Mouse (Mus musculus) MEL (cell line): ENCODE measurements at regions not wholly inside any gene's neighbourhood (a gene's known extent, or its start where the extent isn't known, plus 50 kb on each side); places are given as distances from the start of the nearest gene placed in this dataset.

Experiments
- DNase-seq: peaks from one replicate; pipeline ENCODE4 v3.0.0; 2011; ENCODE audit warnings: low read depth, low spot score
- H3K27ac ChIP-seq: 2 replicates; pipeline ENCODE4 v1.5.1; 2012; ENCODE audit warnings: low read depth, mild to moderate bottlenecking, control low read depth, low read length, moderate library complexity; ENCODE audit not compliant: control insufficient read depth
- H3K27me3 ChIP-seq, 2 experiments: fragments of 150-350 bp in 1 of 2; sonication (generic) in 1 of 2; 2 replicates each; pipeline ENCODE4 v1.6.1; 2012; ENCODE audit warnings: low read length in 2 of 2, mild to moderate bottlenecking in 2 of 2, improper control_type of control experiment in 1 of 2, moderate library complexity in 1 of 2; ENCODE audit not compliant: insufficient read depth in 2 of 2, control insufficient read depth in 1 of 2
- H3K36me3 ChIP-seq, 2 experiments: 2 replicates each; pipeline ENCODE4 v1.6.1; 2012 to 2014; ENCODE audit warnings: low read length in 2 of 2, improper control_type of control experiment in 1 of 2, inconsistent platforms in 1 of 2, mild to moderate bottlenecking in 1 of 2; ENCODE audit not compliant: insufficient read depth in 2 of 2, control insufficient read depth in 1 of 2
- H3K4me1 ChIP-seq, 2 experiments: fragments of 150-350 bp in 1 of 2; sonication (generic) in 1 of 2; 2 replicates each; pipeline ENCODE4 v1.6.1; 2012; ENCODE audit warnings: low read length in 2 of 2, improper control_type of control experiment in 1 of 2, mild to moderate bottlenecking in 1 of 2; ENCODE audit not compliant: insufficient read depth in 2 of 2, control insufficient read depth in 1 of 2
- H3K4me3 ChIP-seq, 2 experiments: fragments of 150-350 bp in 1 of 2; sonication (generic) in 1 of 2; 2 replicates each; pipeline ENCODE4 v1.5.1; 2012; ENCODE audit warnings: low read depth in 2 of 2, low read length in 2 of 2, mild to moderate bottlenecking in 2 of 2, moderate library complexity in 2 of 2, control low read depth in 1 of 2, improper control_type of control experiment in 1 of 2; ENCODE audit not compliant: control insufficient read depth in 1 of 2, insufficient read depth in 1 of 2
- H3K79me2 ChIP-seq: 2 replicates; pipeline ENCODE4 v1.6.1; 2012; ENCODE audit warnings: mild to moderate bottlenecking, low read length, moderate library complexity; ENCODE audit not compliant: control insufficient read depth, poor library complexity, insufficient read depth
- H3K9ac ChIP-seq: 2 replicates; pipeline ENCODE4 v1.6.1; 2012; ENCODE audit warnings: low read depth, mild to moderate bottlenecking, control low read depth, low read length, moderate library complexity; ENCODE audit not compliant: control insufficient read depth, poor library complexity, severe bottlenecking
- H3K9me3 ChIP-seq: fragments of 150-350 bp; sonication (generic); replicated peaks from 2 replicates; pipeline ENCODE4 v1.6.1; 2012; ENCODE audit warnings: mild to moderate bottlenecking, low read length, improper control_type of control experiment, moderate library complexity; ENCODE audit not compliant: insufficient read depth
- BHLHE40 ChIP-seq: IDR thresholded peaks from 2 replicates; pipeline ENCODE4 v1.6.1; 2012; ENCODE audit warnings: low read depth, mild to moderate bottlenecking, inconsistent platforms, low read length, improper control_type of control experiment, borderline replicate concordance
- CHD1 ChIP-seq: IDR thresholded peaks from 2 replicates; pipeline ENCODE4 v1.6.1; 2012; ENCODE audit warnings: low read depth, mild to moderate bottlenecking, inconsistent platforms, low read length, improper control_type of control experiment
- CHD2 ChIP-seq: IDR thresholded peaks from 2 replicates; pipeline ENCODE4 v1.6.1; 2011; ENCODE audit warnings: low read length, improper control_type of control experiment
- E2F4 ChIP-seq: IDR thresholded peaks from 2 replicates; pipeline ENCODE4 v1.6.1; 2011; ENCODE audit warnings: low read depth, low read length, improper control_type of control experiment, borderline replicate concordance
- ELF1 ChIP-seq: IDR thresholded peaks from 2 replicates; pipeline ENCODE4 v1.6.1; 2014; ENCODE audit warnings: low read depth, mild to moderate bottlenecking, inconsistent platforms, low read length, improper control_type of control experiment, moderate library complexity
- EP300 ChIP-seq, 2 experiments: IDR thresholded peaks; 2 replicates each; pipeline ENCODE4 v1.6.1; 2011; ENCODE audit warnings: improper control_type of control experiment in 2 of 2, low read length in 2 of 2, low read depth in 1 of 2, mild to moderate bottlenecking in 1 of 2
- ETS1 ChIP-seq: IDR thresholded peaks from 2 replicates; pipeline ENCODE4 v1.6.1; 2012; ENCODE audit warnings: low read depth, mild to moderate bottlenecking, inconsistent platforms, low read length, improper control_type of control experiment, moderate library complexity
- GABPA ChIP-seq: IDR thresholded peaks from 2 replicates; pipeline ENCODE4 v1.6.1; 2012; ENCODE audit warnings: low read depth, mild to moderate bottlenecking, inconsistent platforms, low read length, improper control_type of control experiment, moderate library complexity
- GATA1 ChIP-seq: IDR thresholded peaks from 2 replicates; pipeline ENCODE4 v1.6.1; 2011; ENCODE audit warnings: low read depth, low read length, improper control_type of control experiment
- JUND ChIP-seq: IDR thresholded peaks from 2 replicates; pipeline ENCODE4 v1.6.1; 2011; ENCODE audit warnings: low read depth, mild to moderate bottlenecking, improper control_type of control experiment, low read length
- KAT2A ChIP-seq: conservative IDR thresholded peaks from 2 replicates; pipeline ENCODE4 v1.6.1; 2012; ENCODE audit warnings: low read depth, low read length, improper control_type of control experiment, inconsistent platforms
- MAFK ChIP-seq: IDR thresholded peaks from 2 replicates; pipeline ENCODE4 v1.6.1; 2011; ENCODE audit warnings: low read depth, mild to moderate bottlenecking, low read length, improper control_type of control experiment, borderline replicate concordance
- MAX ChIP-seq: IDR thresholded peaks from 2 replicates; pipeline ENCODE4 v1.6.1; 2011; ENCODE audit warnings: low read length, improper control_type of control experiment
- MAZ ChIP-seq: IDR thresholded peaks from 2 replicates; pipeline ENCODE4 v1.6.1; 2012; ENCODE audit warnings: low read depth, mild to moderate bottlenecking, inconsistent platforms, low read length, improper control_type of control experiment
- MXI1 ChIP-seq: IDR thresholded peaks from 2 replicates; pipeline ENCODE4 v1.6.1; 2011; ENCODE audit warnings: mild to moderate bottlenecking, low read depth, low read length, improper control_type of control experiment
- MYC ChIP-seq: IDR thresholded peaks from 2 replicates; pipeline ENCODE4 v1.6.1; 2011; ENCODE audit warnings: low read depth, mild to moderate bottlenecking, low read length, improper control_type of control experiment, moderate library complexity
- NELFE ChIP-seq: IDR thresholded peaks from 2 replicates; pipeline ENCODE4 v1.6.1; 2011; ENCODE audit warnings: low read depth, low read length, improper control_type of control experiment
- NRF1 ChIP-seq: IDR thresholded peaks from 2 replicates; pipeline ENCODE4 v1.6.1; 2014; ENCODE audit warnings: low read depth, mild to moderate bottlenecking, inconsistent platforms, low read length, improper control_type of control experiment, moderate library complexity; ENCODE audit not compliant: poor library complexity, insufficient read depth, severe bottlenecking
- POLR2A ChIP-seq, 2 experiments: IDR thresholded peaks; 2 replicates each; pipeline ENCODE4 v1.6.1; 2011 to 2012; ENCODE audit warnings: low read length in 2 of 2, mild to moderate bottlenecking in 2 of 2, control low read depth in 1 of 2, improper control_type of control experiment in 1 of 2, low read depth in 1 of 2, moderate library complexity in 1 of 2; ENCODE audit not compliant: control insufficient read depth in 1 of 2, insufficient read depth in 1 of 2, poor library complexity in 1 of 2
- POLR2AphosphoS2 ChIP-seq: IDR thresholded peaks from 2 replicates; pipeline ENCODE4 v1.6.1; 2011; ENCODE audit warnings: low read length, improper control_type of control experiment
- RCOR1 ChIP-seq: IDR thresholded peaks from 2 replicates; pipeline ENCODE4 v1.6.1; 2012; ENCODE audit warnings: low read depth, mild to moderate bottlenecking, inconsistent platforms, low read length, improper control_type of control experiment
- SIN3A ChIP-seq: IDR thresholded peaks from 2 replicates; pipeline ENCODE4 v1.6.1; 2012; ENCODE audit warnings: low read length, improper control_type of control experiment, inconsistent platforms
- TAL1 ChIP-seq: IDR thresholded peaks from 2 replicates; pipeline ENCODE4 v1.6.1; 2012; ENCODE audit warnings: mild to moderate bottlenecking, inconsistent platforms, low read length, moderate library complexity, mixed read lengths
- TBP ChIP-seq: IDR thresholded peaks from 2 replicates; pipeline ENCODE4 v1.8.0; 2011; ENCODE audit warnings: low read depth, low read length, improper control_type of control experiment
- TCF12 ChIP-seq: IDR thresholded peaks from 2 replicates; pipeline ENCODE4 v1.6.1; 2014; ENCODE audit warnings: low read depth, mild to moderate bottlenecking, inconsistent platforms, low read length, improper control_type of control experiment, moderate library complexity
- USF1 ChIP-seq: IDR thresholded peaks from 2 replicates; pipeline ENCODE4 v1.6.1; 2014; ENCODE audit warnings: low read depth, mild to moderate bottlenecking, inconsistent platforms, low read length, improper control_type of control experiment, moderate library complexity
- USF2 ChIP-seq, 2 experiments: IDR thresholded peaks; 2 replicates each; pipeline ENCODE4 v1.6.1; 2011 to 2012; ENCODE audit warnings: improper control_type of control experiment in 2 of 2, low read length in 2 of 2, borderline replicate concordance in 1 of 2, inconsistent platforms in 1 of 2, low read depth in 1 of 2, mild to moderate bottlenecking in 1 of 2; ENCODE audit not compliant: insufficient read depth in 1 of 2
- ZC3H11A ChIP-seq: IDR thresholded peaks from 2 replicates; pipeline ENCODE4 v1.6.1; 2012; ENCODE audit warnings: low read depth, mild to moderate bottlenecking, inconsistent platforms, low read length, improper control_type of control experiment
- ZKSCAN1 ChIP-seq: IDR thresholded peaks from 2 replicates; pipeline ENCODE4 v1.6.1; 2012; ENCODE audit warnings: low read depth, mild to moderate bottlenecking, inconsistent platforms, low read length, improper control_type of control experiment, moderate library complexity
- ZMIZ1 ChIP-seq: IDR thresholded peaks from 2 replicates; pipeline ENCODE4 v1.6.1; 2012; ENCODE audit warnings: low read depth, mild to moderate bottlenecking, inconsistent platforms, low read length, improper control_type of control experiment, moderate library complexity
- ZNF384 ChIP-seq: IDR thresholded peaks from 2 replicates; pipeline ENCODE4 v1.6.1; 2012; ENCODE audit warnings: low read depth, mild to moderate bottlenecking, inconsistent platforms, low read length, improper control_type of control experiment

- TF ChIP-seq CHD2 = no peak
- TF ChIP-seq MXI1 = no peak; the same call in 1 of the 2 replicates
- TF ChIP-seq TAL1 = peak; percentile 51
- TF ChIP-seq GABPA = no peak
- no peak for TF ChIP-seq ZC3H11A
- TF ChIP-seq KAT2A = no peak
- TF ChIP-seq ZMIZ1 = 0 out of 2 replicates have a peak, but pooled peaks have one; percentile 17
- TF ChIP-seq, all 39 proteins: peak for 11
These were observed 63.8 kb upstream of the Tank start (continued) for GRCm38 (mm10) chr2:61514445-61515123.

GRCm38 (mm10) chr2:61513787-61514444, 64.5 kb upstream of the Tank start:
- DNase-seq = peak; percentile 91
- Histone ChIP-seq H3K4me3 (peak overlapping the region; percentile 30 to 48), H3K9ac (peak overlapping the region; percentile 66)

More at GRCm38 (mm10) chr2:61513787-61514444, 64.5 kb upstream of the Tank start:
- Histone ChIP-seq H3K79me2 (no peaks in the 10 kb centered on the region), H3K9me3 (no peaks in the 10 kb centered on the region), H3K36me3 (peaks cover 0 to 25% of the 10 kb centered on the region in 2 experiments; a peak in 2 of 4 replicates), H3K27ac (peak overlapping the region; percentile 95), H3K4me1 (peaks cover 6 to 11% of the 10 kb centered on the region in 2 experiments), H3K27me3 (no peaks in the 10 kb centered on the region)
- no peak for TF ChIP-seq TAL1
- TF ChIP-seq MXI1 = peak; percentile 93
- TF ChIP-seq EP300 (IDR thresholded peaks at IDR 0.05; ENCODE audit: low read depth in 1 of 2, low read length in 2 of 2) = peak; percentile 54 to 80; a peak in 3 of 4 replicates
- no peak for TF ChIP-seq ZNF384
- no peak; the same call in 1 of the 2 replicates for TF ChIP-seq GATA1
- TF ChIP-seq SIN3A = peak; percentile 86
- peak; percentile 86 for TF ChIP-seq ETS1
- TF ChIP-seq JUND = peak; percentile 95
- peak; percentile 52 for TF ChIP-seq TCF12
- TF ChIP-seq ZMIZ1 = 0 out of 2 replicates have a peak, but pooled peaks have one; percentile 15
- TF ChIP-seq NELFE = peak; percentile 62
- TF ChIP-seq MAZ = no peak
- TF ChIP-seq POLR2AphosphoS2 = 0 out of 2 replicates have a peak, but pooled peaks have one; percentile 33
- no peak for TF ChIP-seq MAFK
- peak; percentile 89 for TF ChIP-seq MAX
- TF ChIP-seq TBP = peak; percentile 56
- TF ChIP-seq CHD1 = no peak
- no peak for TF ChIP-seq NRF1
- TF ChIP-seq ELF1 = 0 out of 2 replicates have a peak, but pooled peaks have one; percentile 43
- peak; percentile 95 for TF ChIP-seq MYC
- peak; percentile 26 to 71; a peak in 2 of 4 replicates for TF ChIP-seq POLR2A (IDR thresholded peaks at IDR 0.05; ENCODE audit: control insufficient read depth in 1 of 2, insufficient read depth in 1 of 2, low read depth in 1 of 2, low read length in 2 of 2, poor library complexity in 1 of 2)
- TF ChIP-seq USF1 = peak; percentile 86
- TF ChIP-seq RCOR1 = no peak
- TF ChIP-seq ZKSCAN1 = no peak
- TF ChIP-seq USF2 (IDR thresholded peaks at IDR 0.05; ENCODE audit: borderline replicate concordance in 1 of 2, insufficient read depth in 1 of 2, low read depth in 1 of 2, low read length in 2 of 2) = 0 out of 4 replicates have a peak, but pooled peaks of 1 of the 2 experiments have one; percentile 25
- TF ChIP-seq BHLHE40 = peak; percentile 73; the same call in 1 of the 2 replicates
- TF ChIP-seq E2F4 = no peak
